Comparison of ENCODE assay signal across 35 mouse cellular contexts in genomic region chrX:153625232-153625631, GRCm38 (mm10).
"Had no signal": no experiment of that assay in that cellular context is flagged by ENCODE, and none has a peak within 500 bp of the region (broad histone marks: within the 10 kb centered on the region; RNA-seq: fewer than 3 reads in every experiment).

No protein-coding gene starts in this region.

- H3K27ac ChIP-seq: heart, adult 2 months; heart, embryonic 10.5 days; heart, embryonic 13.5 days; heart, embryonic 15.5 days; hindbrain, embryonic 10.5 days; hindbrain, embryonic 12.5 days; hindbrain, embryonic 13.5 days; hindbrain, embryonic 14.5 days; hindbrain, embryonic 15.5 days; hindbrain, postnatal 0 days; intestine, embryonic 15.5 days; kidney, embryonic 15.5 days; kidney, postnatal 0 days had no signal

- H3K9me3 ChIP-seq: heart, embryonic 10.5 days; heart, embryonic 12.5 days; heart, embryonic 13.5 days; heart, embryonic 15.5 days; hindbrain, embryonic 10.5 days; hindbrain, embryonic 12.5 days; hindbrain, embryonic 13.5 days; hindbrain, embryonic 15.5 days; intestine, embryonic 15.5 days; kidney, embryonic 15.5 days had no signal

- H3K4me2 ChIP-seq: heart, embryonic 11.5 days; heart, embryonic 12.5 days; heart, embryonic 13.5 days; heart, embryonic 15.5 days; hindbrain, embryonic 12.5 days; hindbrain, embryonic 13.5 days; hindbrain, embryonic 14.5 days; hindbrain, embryonic 15.5 days; intestine, embryonic 15.5 days; kidney, embryonic 15.5 days had no signal

- DNase-seq: heart, adult 18-20 months; heart, adult 2 months; heart, postnatal 10 days; heart, postnatal 14 days; heart, postnatal 36 days; heart, postnatal 4 days; kidney, adult 11 months; kidney, adult 18-20 months; kidney, adult 2 months; kidney, adult 8-10 months; kidney, adult 9 months; kidney, postnatal 10 days; kidney, postnatal 14 days; kidney, postnatal 25 days; kidney, postnatal 36 days; kidney, postnatal 4 days; layer of hippocampus, adult 9-11 months had no signal

- H3K36me3 ChIP-seq: heart, embryonic 10.5 days; heart, embryonic 12.5 days; heart, embryonic 13.5 days; heart, embryonic 15.5 days; hindbrain, embryonic 10.5 days; hindbrain, embryonic 12.5 days; hindbrain, embryonic 13.5 days; hindbrain, embryonic 15.5 days; intestine, embryonic 15.5 days; kidney, embryonic 15.5 days had no signal

- H3K9ac ChIP-seq: heart, embryonic 12.5 days; heart, embryonic 13.5 days; heart, embryonic 15.5 days; hindbrain, embryonic 12.5 days; hindbrain, embryonic 13.5 days; hindbrain, embryonic 14.5 days; hindbrain, embryonic 15.5 days; intestine, embryonic 15.5 days; kidney, embryonic 15.5 days had no signal

- H3K27me3 ChIP-seq: heart, embryonic 12.5 days; heart, embryonic 13.5 days; heart, embryonic 15.5 days; hindbrain, embryonic 12.5 days; hindbrain, embryonic 13.5 days; hindbrain, embryonic 15.5 days; intestine, embryonic 15.5 days had no signal

- H3K4me1 ChIP-seq: heart, embryonic 10.5 days; heart, embryonic 12.5 days; heart, embryonic 13.5 days; heart, embryonic 15.5 days; hindbrain, embryonic 10.5 days; hindbrain, embryonic 12.5 days; hindbrain, embryonic 13.5 days; hindbrain, embryonic 15.5 days; intestine, embryonic 15.5 days; kidney, embryonic 15.5 days had no signal

- ATAC-seq: hindbrain, embryonic 16.5 days; hindbrain, postnatal 0 days; inflammation-experienced regulatory T-cells, adult 6 months; intestine, embryonic 15.5 days; intestine, embryonic 16.5 days; intestine, postnatal 0 days had no signal

- H3K4me3 ChIP-seq: heart, adult 2 months; heart, embryonic 10.5 days; heart, embryonic 12.5 days; heart, embryonic 13.5 days; heart, embryonic 15.5 days; hindbrain, embryonic 10.5 days; hindbrain, embryonic 12.5 days; hindbrain, embryonic 13.5 days; hindbrain, embryonic 15.5 days; intestine, embryonic 15.5 days; kidney, embryonic 15.5 days had no signal
